Mouse (Mus musculus) megakaryocyte, embryonic 14.5 days (primary cell): ENCODE results near the gene Col2a1.

Experiments used
- FLI1 ChIP-seq: IDR thresholded peaks from 2 replicates; pipeline ENCODE4 v1.6.1; 2012; ENCODE audit warnings: low read length, inconsistent platforms, mixed read lengths
- GATA1 ChIP-seq: IDR thresholded peaks from 3 replicates; pipeline ENCODE4 v1.6.1; 2012; ENCODE audit warnings: mixed read lengths, low read length, inconsistent platforms, borderline replicate concordance

DNA sequence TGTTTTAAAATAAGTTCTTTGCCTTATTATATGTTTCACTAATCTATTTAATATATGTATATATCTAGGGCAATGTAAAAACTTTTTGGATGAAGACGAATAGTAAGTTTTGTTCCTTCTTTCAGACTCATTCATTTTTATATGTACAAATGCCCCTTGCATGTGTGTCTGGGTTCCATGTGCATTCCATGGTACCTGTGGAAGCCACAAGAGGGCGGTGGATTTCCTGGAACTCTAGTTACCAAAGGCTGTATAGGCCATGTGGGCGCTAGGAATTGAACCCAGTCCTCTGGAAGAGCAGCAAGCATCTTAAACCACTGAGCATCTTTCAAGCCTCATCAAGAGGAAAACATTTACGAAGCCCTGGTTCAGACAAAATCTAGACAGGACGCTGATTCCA lies 39.9 kb upstream of the Col2a1 start:
- TF ChIP-seq GATA1: no peak
- no peak for TF ChIP-seq FLI1
